ENCODE assay signal across 25 mouse cellular contexts in genomic region chr15:77879756-77880155, GRCm38 (mm10). TPM values are rescaled to one million over a fixed set of nuclear protein-coding genes. Genes with fewer than 3 reads are reported as not detected.
DNase-seq lines count a peak whose midpoint lies in the region; ATAC-seq and TF ChIP-seq lines count a peak whose summit lies in the region.
"Had no signal": no experiment of that assay in that cellular context is flagged by ENCODE, and none has a peak within 500 bp of the region (broad histone marks: within the 10 kb centered on the region; RNA-seq: fewer than 3 reads in every experiment).

No protein-coding gene starts in this region.

- ATAC-seq in megakaryocyte-erythroid progenitor cell, adult 5-6 weeks (replicated peaks; ENCODE audit: low FRiP score, low TSS enrichment, poor library complexity, severe bottlenecking), result peak; percentile 76
- no peak for ATAC-seq in forebrain, embryonic 14.5 days
- ATAC-seq: activated CD4-positive, CD25-positive, alpha-beta regulatory T cell, adult 4 months; forebrain, embryonic 16.5 days; hindbrain, embryonic 16.5 days; intestine, embryonic 15.5 days had no signal

- no peaks in the 10 kb centered on the region for H3K36me3 ChIP-seq in C2C12 (ENCODE audit: control insufficient read depth, insufficient read depth)
- no peaks in the 10 kb centered on the region for H3K36me3 ChIP-seq in forebrain, embryonic 14.5 days (ENCODE audit: control insufficient read depth, insufficient read depth, low read length)
- H3K36me3 ChIP-seq: embryonic facial prominence, embryonic 12.5 days; embryonic facial prominence, embryonic 15.5 days; forebrain, embryonic 12.5 days; heart, embryonic 12.5 days; heart, embryonic 15.5 days; hindbrain, embryonic 10.5 days; hindbrain, embryonic 13.5 days; intestine, embryonic 15.5 days had no signal

- H3K79me2 ChIP-seq in C2C12 (ENCODE audit: control insufficient read depth, insufficient read depth), result peaks cover 19% of the 10 kb centered on the region

- no peak overlapping the region for H3K9ac ChIP-seq in forebrain, embryonic 14.5 days (ENCODE audit: low read length)
- H3K9ac ChIP-seq: embryonic facial prominence, embryonic 12.5 days; embryonic facial prominence, embryonic 15.5 days; forebrain, embryonic 12.5 days; heart, embryonic 12.5 days; heart, embryonic 15.5 days; hindbrain, embryonic 13.5 days; intestine, embryonic 15.5 days had no signal

- peak; percentile 82 for DNase-seq in heart, adult 11 months
- no peak for DNase-seq in heart, adult 18-20 months
- no peak for DNase-seq in forebrain, embryonic 14.5 days (ENCODE audit: low spot score)
- DNase-seq in ovary, postnatal 36 days (ENCODE audit: low spot score), result no peak
- DNase-seq: adrenal gland, adult 8-10 months; adrenal gland, postnatal 25 days; cerebellum, adult 18-20 months; cerebellum, adult 9-10 months; gastrocnemius, postnatal 10 days; gastrocnemius, postnatal 36 days; heart, postnatal 10 days; heart, postnatal 36 days had no signal

- 92% methylated on average over 3 of the region's 3 CpGs for WGBS in forebrain, embryonic 14.5 days

- no peak overlapping the region for H3K27ac ChIP-seq in forebrain, embryonic 14.5 days (ENCODE audit: low read depth, low read length)
- H3K27ac ChIP-seq: embryonic facial prominence, embryonic 12.5 days; embryonic facial prominence, embryonic 15.5 days; forebrain, embryonic 12.5 days; heart, embryonic 15.5 days; hindbrain, embryonic 10.5 days; hindbrain, embryonic 13.5 days; intestine, embryonic 15.5 days had no signal

- TF ChIP-seq CTCF in C2C12 (IDR thresholded peaks at IDR 0.05; ENCODE audit: control insufficient read depth, insufficient read depth, insufficient read length), result no peak

- peaks cover 9% of the 10 kb centered on the region for H3K79me3 ChIP-seq in C2C12 (ENCODE audit: low read depth)

- no peaks in the 10 kb centered on the region for H3K27me3 ChIP-seq in C2C12 (ENCODE audit: control insufficient read depth, insufficient read depth, insufficient read length)
- H3K27me3 ChIP-seq in forebrain, embryonic 14.5 days (replicated peaks; ENCODE audit: control insufficient read depth, insufficient read depth, low read length), result no peaks in the 10 kb centered on the region
- H3K27me3 ChIP-seq: embryonic facial prominence, embryonic 12.5 days; embryonic facial prominence, embryonic 15.5 days; forebrain, embryonic 12.5 days; heart, embryonic 12.5 days; heart, embryonic 15.5 days; hindbrain, embryonic 13.5 days; intestine, embryonic 15.5 days had no signal

- H3ac ChIP-seq in C2C12 (ENCODE audit: control insufficient read depth, insufficient read length, low read depth), result no peak overlapping the region

- no peak overlapping the region for H3K4me3 ChIP-seq in C2C12 (ENCODE audit: insufficient read depth, poor library complexity, severe bottlenecking)
- no peak overlapping the region for H3K4me3 ChIP-seq in forebrain, embryonic 14.5 days (ENCODE audit: low read depth, low read length)
- H3K4me3 ChIP-seq: embryonic facial prominence, embryonic 12.5 days; embryonic facial prominence, embryonic 15.5 days; forebrain, embryonic 12.5 days; heart, embryonic 12.5 days; heart, embryonic 15.5 days; hindbrain, embryonic 10.5 days; hindbrain, embryonic 13.5 days; intestine, embryonic 15.5 days had no signal

- H3K4me1 ChIP-seq in forebrain, embryonic 14.5 days (ENCODE audit: control insufficient read depth, insufficient read depth, low read length), result no peaks in the 10 kb centered on the region

- H3K9me3 ChIP-seq in forebrain, embryonic 14.5 days (replicated peaks; ENCODE audit: control insufficient read depth, low read length), result no peaks in the 10 kb centered on the region
- H3K9me3 ChIP-seq: embryonic facial prominence, embryonic 12.5 days; embryonic facial prominence, embryonic 15.5 days; forebrain, embryonic 12.5 days; heart, embryonic 12.5 days; heart, embryonic 15.5 days; hindbrain, embryonic 10.5 days; hindbrain, embryonic 13.5 days; intestine, embryonic 15.5 days had no signal

- H3K4me2 ChIP-seq in forebrain, embryonic 14.5 days (ENCODE audit: low read length), result no peak overlapping the region
- H3K4me2 ChIP-seq: embryonic facial prominence, embryonic 12.5 days; embryonic facial prominence, embryonic 15.5 days; forebrain, embryonic 12.5 days; heart, embryonic 12.5 days; heart, embryonic 15.5 days; hindbrain, embryonic 13.5 days; intestine, embryonic 15.5 days had no signal

TF ChIP-seq in C2C12, 6 proteins besides CTCF, POLR2A, EP300 and RAD21:
- TF ChIP-seq MYOG (IDR thresholded peaks at IDR 0.05; ENCODE audit: control insufficient read depth, extremely low read depth, insufficient read length), result no peak
- peak; percentile 25 for TF ChIP-seq USF1 (IDR thresholded peaks at IDR 0.05; ENCODE audit: low read depth)
TF ChIP-seq in C2C12: peak in this region for 1.

RNA-seq across cellular contexts. Expression of gene Myh9, which starts 37.8 kb away (rescaled TPM):
- 100 to 1,000 TPM; 117 to 119 TPM for total RNA-seq in heart, adult 18-20 months (2021)
- 580 TPM for polyA plus RNA-seq in C2C12 (2012; fragmentation: generic; extraction: Trizol)
- 98.3 and 144 TPM in 2 replicates for total RNA-seq in megakaryocyte-erythroid progenitor cell, adult 5-6 weeks (2014; fragmentation: Nextera tagmentation)
- 195 and 198 TPM in 2 replicates for total RNA-seq in megakaryocyte-erythroid progenitor cell, adult 5-6 weeks (2017)
- polyA plus RNA-seq in forebrain, embryonic 14.5 days (2014; fragmentation: Nextera tagmentation; extraction: Ambion mirVana), result 10.8 and 14.6 TPM in 2 replicates

RNA-seq across cellular contexts. Expression of gene Txn2, which starts 49.0 kb away (rescaled TPM):
- 100 to 1,000 TPM; 291 to 304 TPM for total RNA-seq in heart, adult 18-20 months (2021)
- 371 TPM for polyA plus RNA-seq in C2C12 (2012; fragmentation: generic; extraction: Trizol)
- total RNA-seq in megakaryocyte-erythroid progenitor cell, adult 5-6 weeks (2014; fragmentation: Nextera tagmentation), result 335 and 427 TPM in 2 replicates
- 80.6 and 101 TPM in 2 replicates for total RNA-seq in megakaryocyte-erythroid progenitor cell, adult 5-6 weeks (2017)
- polyA plus RNA-seq in forebrain, embryonic 14.5 days (2014; fragmentation: Nextera tagmentation; extraction: Ambion mirVana), result 269 and 291 TPM in 2 replicates
